Mouse (Mus musculus): ENCODE measurements around the gene Basp1.

- no peak for TF ChIP-seq GATA1 (IDR thresholded peaks at IDR 0.05; ENCODE audit: borderline replicate concordance, low read length)
- no peak for TF ChIP-seq FLI1 (IDR thresholded peaks at IDR 0.05; ENCODE audit: low read length)
Measured at GRCm38 (mm10) chr15:25369522-25369921, 44.0 kb downstream of the Basp1 start.
